Mouse (Mus musculus) embryonic facial prominence, embryonic 10.5 days (tissue): ENCODE measurements around the gene Msgn1. TPM values are rescaled to one million over a fixed set of nuclear protein-coding genes. Genes with fewer than 3 reads are reported as not detected.
A peak's percentile ranks its signal among the peaks of the same experiment; 100 is the strongest.

Experiments
- DNase-seq: peaks from one replicate; pipeline ENCODE4 v3.0.0-alpha.2; 2017; ENCODE audit warnings: low spot score
- H3K27ac ChIP-seq: fragments of 300-500 bp; sonication (generic); replicated peaks from 2 replicates; pipeline ENCODE4 v1.5.1; 2016; ENCODE audit warnings: mild to moderate bottlenecking
- H3K27me3 ChIP-seq: fragments of 300-500 bp; sonication (generic); replicated peaks from 2 replicates; pipeline ENCODE4 v1.6.1; 2016; ENCODE audit warnings: low read depth, mild to moderate bottlenecking; ENCODE audit not compliant: poor library complexity, severe bottlenecking
- H3K36me3 ChIP-seq: fragments of 300-500 bp; sonication (generic); replicated peaks from 2 replicates; pipeline ENCODE4 v1.6.1; 2016; ENCODE audit warnings: mild to moderate bottlenecking, moderate library complexity
- H3K4me1 ChIP-seq: fragments of 300-500 bp; sonication (generic); 2 replicates; pipeline ENCODE4 v1.6.1; 2016
- H3K4me3 ChIP-seq: fragments of 300-500 bp; sonication (generic); 2 replicates; pipeline ENCODE4 v1.5.1; 2016; ENCODE audit warnings: mild to moderate bottlenecking, moderate library complexity
- H3K9me3 ChIP-seq: fragments of 300-500 bp; sonication (generic); 2 replicates; pipeline ENCODE4 v1.6.1; 2016; ENCODE audit warnings: mild to moderate bottlenecking
- WGBS: fragments of 180-500 bp; shearing (Covaris S2); methylation state at CpG from one replicate; pipeline ENCODE4 v1.1.7; 2016; 5-methylcytosine and 5-hydroxymethylcytosine counted together
- polyA plus RNA-seq: library from polyadenylated mRNA; unstranded; fragments of >200 nt; fragmentation: Nextera tagmentation; extraction: Ambion mirVana; gene quantifications from 2 replicates; pipeline ENCODE4 v1.2.1, GENCODE M21; 2016

Gene Msgn1
- polyA plus RNA-seq = not detected in 2 replicates

DNA sequence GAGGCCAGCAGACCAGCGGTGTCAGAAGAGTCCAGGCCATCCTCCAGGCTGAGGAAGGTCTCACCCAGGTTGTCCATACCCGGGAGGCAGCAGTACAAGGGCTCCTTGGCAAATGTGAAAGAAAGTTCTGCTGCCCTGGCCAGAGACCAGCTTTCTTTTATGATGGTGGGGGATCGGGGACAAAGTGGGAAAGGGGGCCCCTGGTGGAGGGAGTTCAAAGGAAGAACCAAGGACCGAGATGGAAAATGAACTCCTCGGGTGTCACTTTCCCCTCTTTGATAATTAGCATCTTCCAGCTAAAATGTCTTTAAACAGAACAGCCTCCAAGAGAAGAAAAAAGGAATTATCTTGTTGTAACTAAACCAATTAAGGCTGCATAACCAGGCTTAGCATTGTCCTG lies at the start of gene Msgn1:
TSS of gene Msgn1 (minus strand) at position 101 of the 400 bp plus-strand sequence.
- DNase-seq = no peak
- Histone ChIP-seq H3K27ac (no peak within 1 kb of the TSS), H3K36me3 (no peaks in the 10 kb centered on the region), H3K27me3 (no peaks in the 10 kb centered on the region), H3K4me1 (peaks cover 3% of the 10 kb centered on the region; the same call in 1 of the 2 replicates), H3K4me3 (no peak within 1 kb of the TSS), H3K9me3 (no peaks in the 10 kb centered on the region)
- WGBS = 63% methylated on average over 5 of the region's 5 CpGs

GRCm38 (mm10) chr12:11250322-11250721 lies 41.5 kb upstream of the Msgn1 start:
- Histone ChIP-seq H3K27ac (no peak overlapping the region), H3K4me3 (no peak overlapping the region), H3K9me3 (no peaks in the 10 kb centered on the region), H3K27me3 (no peaks in the 10 kb centered on the region), H3K4me1 (no peaks in the 10 kb centered on the region), H3K36me3 (peaks cover 83% of the 10 kb centered on the region)
- no peak for DNase-seq
- WGBS = 78% methylated on average over 3 of the region's 3 CpGs

GRCm38 (mm10) chr12:11247460-11247859 lies 38.7 kb upstream of the Msgn1 start:
- no peaks in the 10 kb centered on the region for H3K4me1 ChIP-seq
- no peaks in the 10 kb centered on the region for H3K27me3 ChIP-seq
- H3K4me3 ChIP-seq = no peak overlapping the region
- DNase-seq = no peak
- no peaks in the 10 kb centered on the region for H3K9me3 ChIP-seq
- H3K36me3 ChIP-seq = peaks cover 76% of the 10 kb centered on the region
- H3K27ac ChIP-seq = no peak overlapping the region
- WGBS = 96% methylated on average over 1 of the region's 1 CpGs

DNA sequence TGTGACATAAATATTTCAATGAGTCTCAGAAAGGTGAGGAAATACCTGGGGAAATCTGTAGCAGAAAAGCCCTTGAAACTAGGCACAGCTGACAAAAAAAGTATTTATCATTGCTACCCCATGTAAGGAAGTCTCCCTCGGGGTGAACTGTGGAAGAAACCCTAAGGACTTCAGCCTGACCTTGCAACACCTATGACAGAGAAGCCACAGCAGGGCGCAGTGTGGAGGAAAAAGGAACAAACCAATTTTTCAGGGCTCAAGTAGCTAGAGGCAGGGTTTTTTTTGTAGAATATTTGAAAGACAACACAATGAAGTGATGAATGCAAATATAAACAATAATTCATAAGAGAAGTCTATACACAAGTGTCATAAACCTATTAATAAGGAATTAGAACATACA lies 27.2 kb upstream of the Msgn1 start:
- H3K9me3 ChIP-seq = no peaks in the 10 kb centered on the region
- no peak overlapping the region for H3K4me3 ChIP-seq
- DNase-seq = no peak
- H3K27ac ChIP-seq = no peak overlapping the region
- peaks cover 21% of the 10 kb centered on the region for H3K36me3 ChIP-seq
- WGBS = 75% methylated on average over 2 of the region's 2 CpGs
- H3K27me3 ChIP-seq = no peaks in the 10 kb centered on the region
- no peaks in the 10 kb centered on the region for H3K4me1 ChIP-seq

DNA sequence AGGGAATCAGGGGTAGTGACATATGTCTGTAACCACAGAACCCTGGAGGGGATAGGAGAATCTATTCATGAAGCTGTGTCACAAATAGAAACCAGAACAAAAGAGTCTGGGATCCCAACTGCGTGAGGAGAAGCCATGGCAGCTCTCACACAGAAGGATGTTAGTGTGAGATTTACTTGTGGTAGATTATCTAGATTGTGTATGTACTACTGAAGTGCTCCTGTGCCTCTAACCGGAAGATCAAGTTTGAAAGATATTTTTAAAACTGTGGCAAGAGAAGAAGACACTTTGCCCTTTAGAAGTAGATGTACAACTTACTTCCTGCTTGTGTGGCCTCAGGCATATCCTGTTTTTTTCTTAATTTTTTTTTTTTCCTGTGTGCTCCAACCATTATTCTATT lies 21.5 kb upstream of the Msgn1 start:
- Histone ChIP-seq H3K4me1 (no peaks in the 10 kb centered on the region), H3K9me3 (no peaks in the 10 kb centered on the region), H3K27me3 (no peaks in the 10 kb centered on the region), H3K36me3 (no peaks in the 10 kb centered on the region), H3K27ac (no peak overlapping the region), H3K4me3 (no peak overlapping the region)
- no peak for DNase-seq
- WGBS = 73% methylated on average over 2 of the region's 2 CpGs

DNA sequence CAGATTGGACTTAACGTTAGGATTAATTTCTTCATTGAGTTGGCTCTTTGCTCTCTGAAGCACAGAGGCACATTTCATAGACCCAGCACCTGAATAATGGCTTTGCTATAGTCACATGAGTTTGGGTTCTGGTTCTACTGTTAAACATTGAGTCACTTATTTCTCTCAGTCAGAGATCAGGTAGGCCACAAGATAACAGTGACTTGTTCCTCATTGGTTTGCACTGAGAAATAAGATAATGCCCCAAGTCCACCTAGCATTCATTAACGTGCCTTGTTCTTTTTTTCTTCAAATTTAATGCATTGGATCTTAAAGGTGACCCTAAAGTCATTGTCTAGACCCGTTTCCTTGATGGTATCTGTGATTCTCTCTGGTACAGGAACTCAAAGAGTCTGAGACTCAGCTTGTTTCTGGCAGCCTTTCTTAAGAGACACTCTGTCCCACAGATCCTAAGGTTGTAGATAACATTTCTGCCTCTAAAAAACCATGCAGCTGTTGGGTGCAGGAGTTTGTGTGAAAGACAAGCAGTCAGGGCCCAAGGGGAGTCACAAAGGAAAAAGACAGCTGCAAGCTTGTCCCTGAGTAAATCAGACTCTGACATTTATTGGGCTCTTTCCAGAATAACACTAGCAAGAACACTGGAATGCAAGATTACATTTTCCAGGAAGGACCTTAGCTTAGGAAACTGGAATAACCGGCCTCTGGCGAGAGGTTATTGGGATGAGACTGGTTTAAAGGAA lies 17.9 kb upstream of the Msgn1 start:
- Histone ChIP-seq H3K4me1 (peaks cover 9% of the 10 kb centered on the region), H3K36me3 (no peaks in the 10 kb centered on the region), H3K9me3 (no peaks in the 10 kb centered on the region), H3K4me3 (no peak overlapping the region), H3K27ac (no peak overlapping the region), H3K27me3 (no peaks in the 10 kb centered on the region)
- WGBS = 81% methylated on average over 5 of the region's 5 CpGs
- DNase-seq = no peak

DNA sequence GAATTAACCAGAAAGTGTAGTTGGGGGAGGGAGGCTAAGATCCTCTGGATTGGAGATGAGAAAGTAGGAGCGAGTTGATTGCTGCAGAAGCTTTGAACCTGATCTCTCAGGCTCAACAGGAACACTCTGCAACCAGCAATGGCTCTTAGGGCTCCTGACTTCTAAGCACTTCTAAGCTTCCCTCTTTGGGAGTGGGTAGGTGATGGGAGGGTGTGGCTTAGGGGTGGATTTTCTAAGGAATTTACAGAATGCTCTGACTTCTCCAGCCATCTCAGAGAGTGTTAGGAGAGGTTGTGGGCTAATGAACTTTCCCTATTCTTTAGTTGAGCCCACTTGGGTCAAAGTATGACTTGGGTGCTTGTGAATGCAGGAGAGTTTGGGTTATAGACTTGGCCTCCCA lies 17.4 kb upstream of the Msgn1 start:
- H3K4me3 ChIP-seq = no peak overlapping the region
- 31% methylated on average over 1 of the region's 1 CpGs for WGBS

DNA sequence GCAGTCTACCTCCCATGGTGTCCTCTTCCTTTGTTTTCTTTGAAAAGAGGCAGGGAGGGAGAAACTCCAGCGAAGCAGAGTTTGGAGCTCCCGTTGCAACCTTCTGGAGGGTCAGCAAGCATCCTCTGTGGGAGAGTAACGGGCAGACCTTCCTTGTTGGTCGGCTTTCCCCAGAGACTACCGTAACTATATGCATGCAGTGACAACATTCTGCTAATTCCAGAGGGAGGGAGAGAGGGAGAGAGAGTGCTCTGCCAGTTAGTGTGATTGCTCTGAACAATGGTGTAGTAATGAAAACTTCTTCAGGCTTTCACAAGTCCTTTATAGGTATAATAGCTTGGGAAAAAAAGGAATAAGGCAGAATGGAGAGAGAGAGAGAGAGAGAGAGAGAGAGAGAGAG lies 15.9 kb upstream of the Msgn1 start:
- Histone ChIP-seq H3K27ac (no peak overlapping the region), H3K4me3 (no peak overlapping the region), H3K27me3 (no peaks in the 10 kb centered on the region), H3K36me3 (no peaks in the 10 kb centered on the region), H3K4me1 (peaks cover 13% of the 10 kb centered on the region), H3K9me3 (no peaks in the 10 kb centered on the region)
- DNase-seq = no peak
- 7% methylated on average over 5 of the region's 5 CpGs for WGBS

More for the DNA sequence above, 17.4 kb upstream of the Msgn1 start:
- DNase-seq = no peak
- Histone ChIP-seq H3K36me3 (no peaks in the 10 kb centered on the region), H3K9me3 (no peaks in the 10 kb centered on the region), H3K27ac (no peak overlapping the region), H3K4me1 (peaks cover 13% of the 10 kb centered on the region), H3K27me3 (no peaks in the 10 kb centered on the region)

DNA sequence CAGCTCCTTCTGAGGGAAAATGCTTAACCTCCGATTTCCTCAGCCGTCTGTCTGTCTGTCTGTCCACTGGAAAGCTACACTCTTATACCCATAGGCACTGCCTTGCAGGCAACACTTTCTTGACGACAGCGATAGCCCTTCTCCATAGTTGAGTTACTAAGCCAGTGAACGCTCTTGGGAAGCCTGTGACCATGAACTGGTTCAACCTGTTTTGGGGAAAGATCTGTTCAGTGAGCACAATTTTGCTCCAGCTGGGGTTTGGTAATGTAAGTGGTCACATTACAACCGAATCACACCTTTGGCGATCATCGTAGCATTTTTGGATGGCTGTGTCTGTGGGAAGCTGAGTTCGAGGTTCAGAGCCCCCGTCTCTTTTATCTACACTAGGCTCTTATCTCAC lies 14.3 kb upstream of the Msgn1 start:
- WGBS = 87% methylated on average over 10 of the region's 10 CpGs
- no peak overlapping the region for H3K27ac ChIP-seq
- peak; percentile 10 for DNase-seq
- H3K4me1 ChIP-seq = peaks cover 13% of the 10 kb centered on the region
- H3K36me3 ChIP-seq = no peaks in the 10 kb centered on the region
- no peaks in the 10 kb centered on the region for H3K9me3 ChIP-seq
- H3K4me3 ChIP-seq = no peak overlapping the region
- H3K27me3 ChIP-seq = no peaks in the 10 kb centered on the region

GRCm38 (mm10) chr12:11222566-11222965 lies 13.8 kb upstream of the Msgn1 start:
- peaks cover 13% of the 10 kb centered on the region for H3K4me1 ChIP-seq
- 61% methylated on average over 3 of the region's 3 CpGs for WGBS
- DNase-seq = no peak
- H3K27ac ChIP-seq = no peak overlapping the region
- no peak overlapping the region for H3K4me3 ChIP-seq
- H3K27me3 ChIP-seq = no peaks in the 10 kb centered on the region
- H3K36me3 ChIP-seq = no peaks in the 10 kb centered on the region
- no peaks in the 10 kb centered on the region for H3K9me3 ChIP-seq

DNA sequence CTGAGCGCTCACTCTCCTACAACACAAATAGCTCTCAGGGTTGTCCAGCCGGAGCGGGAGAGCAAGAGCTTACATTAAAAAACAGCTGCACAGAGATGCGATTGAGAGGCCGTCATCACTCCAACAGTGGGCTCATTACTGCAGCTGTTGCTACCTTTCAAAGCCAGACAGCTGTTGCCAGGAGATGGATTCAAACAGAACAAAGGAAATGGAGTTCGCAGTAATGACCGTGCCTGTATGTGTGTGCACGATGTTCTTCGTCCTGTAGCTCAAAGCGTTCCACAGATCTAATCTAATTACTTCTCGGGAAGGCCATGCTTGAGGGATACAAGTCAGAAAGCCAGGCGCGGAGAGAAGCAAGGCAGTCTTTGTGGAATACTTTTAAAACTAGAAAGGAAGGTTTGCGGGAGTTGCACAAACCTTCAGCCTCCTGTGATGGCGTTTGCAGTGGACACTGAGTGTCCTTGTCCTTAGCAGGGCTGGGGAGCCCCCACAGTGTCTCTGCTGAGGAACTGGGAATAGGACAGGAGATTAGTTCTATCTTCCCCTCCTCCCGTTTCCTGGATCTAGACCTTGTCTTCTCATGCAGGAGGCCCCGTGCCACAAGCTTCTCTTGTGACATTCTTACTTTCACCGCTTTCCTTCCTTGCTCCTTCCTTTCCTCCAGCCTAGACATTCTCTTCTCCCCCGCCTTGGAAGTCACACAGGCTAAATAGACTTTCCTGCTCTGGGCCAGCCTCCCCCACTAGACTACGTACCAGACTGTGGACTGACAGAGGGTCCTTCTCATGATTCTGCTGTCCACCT lies 13.0 kb upstream of the Msgn1 start:
- H3K27me3 ChIP-seq = no peaks in the 10 kb centered on the region
- WGBS = 66% methylated on average over 20 of the region's 20 CpGs
- H3K27ac ChIP-seq = 0 out of 2 replicates have a peak overlapping the region, but pooled peaks have one; percentile 51
- no peaks in the 10 kb centered on the region for H3K36me3 ChIP-seq
- peak; percentile 41 for DNase-seq
- no peak overlapping the region for H3K4me3 ChIP-seq
- H3K9me3 ChIP-seq = no peaks in the 10 kb centered on the region
- peaks cover 13% of the 10 kb centered on the region for H3K4me1 ChIP-seq

- Histone ChIP-seq H3K4me3 (no peak overlapping the region), H3K27me3 (no peaks in the 10 kb centered on the region), H3K27ac (no peak overlapping the region), H3K9me3 (no peaks in the 10 kb centered on the region), H3K36me3 (no peaks in the 10 kb centered on the region), H3K4me1 (peaks cover 9% of the 10 kb centered on the region)
- no peak for DNase-seq
- WGBS = 85% methylated on average over 7 of the region's 7 CpGs
Measured at GRCm38 (mm10) chr12:11217726-11218250, 9.0 kb upstream of the Msgn1 start.
